Mouse (Mus musculus) neural tube, embryonic 14.5 days (tissue): ENCODE data around the gene Medag. TPM values are rescaled to one million over a fixed set of nuclear protein-coding genes. Genes with fewer than 3 reads are reported as not detected.

Experiments
- ATAC-seq: fragments of 200-750 bp; cut with Nextera tagmentation; 2 replicates; pipeline ENCODE4 v1.8.0; 2017; ENCODE audit warnings: low read depth, mild to moderate bottlenecking, moderate TSS enrichment, moderate library complexity
- H3K27ac ChIP-seq: fragments of 300-500 bp; sonication (generic); 2 replicates; pipeline ENCODE4 v1.5.1; 2014; ENCODE audit warnings: low read depth, mild to moderate bottlenecking, control low read depth, low read length, moderate library complexity, mixed read lengths
- H3K27me3 ChIP-seq: fragments of 300-500 bp; sonication (generic); 2 replicates; pipeline ENCODE4 v1.6.1; 2014; ENCODE audit warnings: low read length; ENCODE audit not compliant: control insufficient read depth, insufficient read depth
- H3K36me3 ChIP-seq: fragments of 300-500 bp; sonication (generic); 2 replicates; pipeline ENCODE4 v1.6.1; 2014; ENCODE audit warnings: low read length, mixed read lengths; ENCODE audit not compliant: control insufficient read depth, insufficient read depth
- H3K4me1 ChIP-seq: fragments of 300-500 bp; sonication (generic); 2 replicates; pipeline ENCODE4 v1.6.1; 2014; ENCODE audit warnings: low read length; ENCODE audit not compliant: control insufficient read depth, insufficient read depth
- H3K4me2 ChIP-seq: fragments of 300-500 bp; sonication (generic); 2 replicates; pipeline ENCODE4 v1.6.1; 2014; ENCODE audit warnings: mild to moderate bottlenecking, low read depth, low read length, control low read depth
- H3K4me3 ChIP-seq: fragments of 300-500 bp; sonication (generic); 2 replicates; pipeline ENCODE4 v1.5.1; 2014; ENCODE audit warnings: low read depth, low read length, control low read depth, mixed read lengths
- H3K9ac ChIP-seq: fragments of 300-500 bp; sonication (generic); replicated peaks from 2 replicates; pipeline ENCODE4 v1.6.1; 2014; ENCODE audit warnings: low read depth, mild to moderate bottlenecking, control low read depth, low read length, mixed read lengths
- H3K9me3 ChIP-seq: fragments of 300-500 bp; sonication (generic); 2 replicates; pipeline ENCODE4 v1.6.1; 2016; ENCODE audit warnings: low read length; ENCODE audit not compliant: control insufficient read depth
- WGBS: fragments of 180-500 bp; shearing (Covaris S2); extraction: QIAGEN DNeasy Blood & Tissue Kit; methylation state at CpG from one replicate; pipeline ENCODE4 v1.1.7; 2014; 5-methylcytosine and 5-hydroxymethylcytosine counted together
- polyA plus RNA-seq: library from polyadenylated mRNA; unstranded; fragments of >200 nt; fragmentation: Nextera tagmentation; extraction: Ambion mirVana; gene quantifications from 2 replicates; pipeline ENCODE4 v1.2.1, GENCODE M21; 2014

Medag gene
- polyA plus RNA-seq, 1 experiment from 2014 or later, result 1.9 TPM

DNA sequence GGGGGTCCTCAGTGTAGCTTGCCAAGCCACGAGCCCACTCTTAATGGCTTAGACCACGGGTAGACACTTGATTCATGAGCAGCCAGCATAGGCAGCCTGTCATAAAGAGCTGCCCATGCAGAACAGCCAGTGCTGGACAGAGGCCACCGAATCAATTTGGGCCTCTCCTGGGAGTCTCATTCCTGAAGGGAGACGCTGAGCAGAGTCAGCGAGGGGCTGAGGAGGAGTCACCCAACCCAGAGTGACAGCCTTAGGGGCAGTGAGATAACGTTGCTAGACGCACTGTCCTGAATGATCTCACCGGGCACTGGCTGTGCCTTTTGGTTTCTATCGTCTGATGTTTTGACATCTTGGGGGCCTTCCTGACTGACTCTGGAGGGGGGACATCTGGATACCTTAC lies 38.3 kb upstream of the Medag start:
- no peaks in the 10 kb centered on the region for H3K9me3 ChIP-seq
- ATAC-seq, result peak; percentile 50; the same call in 1 of the 2 replicates

DNA sequence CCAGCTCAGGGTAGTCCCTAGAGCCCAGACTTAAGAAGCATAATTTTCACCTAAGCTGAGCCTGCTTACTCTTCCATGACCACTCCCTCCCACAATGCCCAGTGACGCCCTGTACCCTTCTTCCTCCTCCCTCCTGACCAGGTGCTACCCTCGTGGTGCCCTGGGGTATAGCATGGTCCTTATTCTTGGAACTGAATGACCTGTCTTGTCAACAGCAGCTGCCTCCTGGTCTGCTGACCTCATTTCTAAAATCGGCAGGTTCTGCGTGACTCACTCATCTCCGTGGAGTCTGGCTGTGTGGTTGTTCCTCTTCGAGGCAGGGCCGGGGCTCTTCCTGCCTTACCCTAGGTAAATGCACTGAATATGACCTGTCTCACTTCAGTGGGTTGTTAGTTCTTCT lies 37.5 kb upstream of the Medag start:
- no peaks in the 10 kb centered on the region for H3K27me3 ChIP-seq
- H3K4me1 ChIP-seq, result peaks cover 23% of the 10 kb centered on the region; the same call in 1 of the 2 replicates
- peak overlapping the region; percentile 39; the same call in 1 of the 2 replicates for H3K27ac ChIP-seq
- H3K4me3 ChIP-seq, result no peak overlapping the region
- no peaks in the 10 kb centered on the region for H3K36me3 ChIP-seq
- no peak overlapping the region for H3K4me2 ChIP-seq
- no peaks in the 10 kb centered on the region for H3K9me3 ChIP-seq
- H3K9ac ChIP-seq, result no peak overlapping the region
- no peak for ATAC-seq
- WGBS, result 82% methylated on average over 7 of the region's 7 CpGs

More for the DNA sequence above, 38.3 kb upstream of the Medag start:
- no peaks in the 10 kb centered on the region for H3K36me3 ChIP-seq
- H3K27ac ChIP-seq, result no peak overlapping the region
- WGBS, result 31% methylated on average over 9 of the region's 9 CpGs
- no peak overlapping the region for H3K4me2 ChIP-seq
- no peak overlapping the region for H3K4me3 ChIP-seq
- no peaks in the 10 kb centered on the region for H3K27me3 ChIP-seq
- H3K9ac ChIP-seq, result no peak overlapping the region
- H3K4me1 ChIP-seq, result peaks cover 22% of the 10 kb centered on the region; the same call in 1 of the 2 replicates

GRCm38 (mm10) chr5:149375074-149375888 lies 36.3 kb upstream of the Medag start:
- Histone ChIP-seq H3K27ac (peak overlapping the region; percentile 60), H3K4me2 (peak overlapping the region; percentile 22), H3K36me3 (no peaks in the 10 kb centered on the region), H3K9ac (no peak overlapping the region; the same call in 1 of the 2 replicates), H3K9me3 (no peaks in the 10 kb centered on the region), H3K27me3 (no peaks in the 10 kb centered on the region), H3K4me1 (peaks cover 29% of the 10 kb centered on the region), H3K4me3 (no peak overlapping the region)
- WGBS, result 32% methylated on average over 14 of the region's 14 CpGs
- no peak for ATAC-seq

DNA sequence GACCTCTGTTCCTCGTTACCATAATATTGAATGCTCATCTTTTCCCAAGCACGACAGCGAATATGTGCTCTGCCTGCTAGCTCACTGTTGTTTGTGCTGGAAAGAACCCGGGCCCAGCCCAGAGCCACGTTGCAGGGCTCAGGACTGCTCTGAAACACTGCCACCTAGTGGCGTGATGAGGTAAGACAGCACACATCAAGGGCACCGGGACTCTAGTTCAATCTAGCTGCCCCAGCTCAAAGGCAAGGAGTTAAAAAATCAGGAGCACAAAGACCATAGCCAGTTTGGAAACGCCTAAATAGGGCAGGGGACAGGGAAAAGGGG lies 35.7 kb upstream of the Medag start:
- Histone ChIP-seq H3K4me2 (peak overlapping the region; percentile 22), H3K9me3 (no peaks in the 10 kb centered on the region), H3K36me3 (no peaks in the 10 kb centered on the region), H3K27me3 (no peaks in the 10 kb centered on the region), H3K27ac (peak overlapping the region; percentile 60), H3K9ac (no peak overlapping the region; the same call in 1 of the 2 replicates), H3K4me1 (peaks cover 34% of the 10 kb centered on the region), H3K4me3 (no peak overlapping the region)
- 3% methylated on average over 8 of the region's 8 CpGs for WGBS
- ATAC-seq, result peak; percentile 80

GRCm38 (mm10) chr5:149376367-149376766 lies 35.2 kb upstream of the Medag start:
- H3K4me2 ChIP-seq, result no peak overlapping the region
- peaks cover 39% of the 10 kb centered on the region for H3K4me1 ChIP-seq
- no peak overlapping the region for H3K9ac ChIP-seq
- no peak for ATAC-seq
- no peaks in the 10 kb centered on the region for H3K36me3 ChIP-seq
- H3K27me3 ChIP-seq, result no peaks in the 10 kb centered on the region
- H3K9me3 ChIP-seq, result no peaks in the 10 kb centered on the region
- no peak overlapping the region for H3K27ac ChIP-seq
- 84% methylated on average over 7 of the region's 7 CpGs for WGBS
- no peak overlapping the region for H3K4me3 ChIP-seq

- ATAC-seq, result no peak
These were observed 34.3 kb upstream of the Medag start for GRCm38 (mm10) chr5:149377253-149377652.

GRCm38 (mm10) chr5:149378566-149378965 lies 33.0 kb upstream of the Medag start:
- WGBS, result 59% methylated on average over 7 of the region's 7 CpGs
- Histone ChIP-seq H3K27ac (no peak overlapping the region), H3K4me1 (peaks cover 39% of the 10 kb centered on the region)

More at GRCm38 (mm10) chr5:149377253-149377652, 34.3 kb upstream of the Medag start:
- Histone ChIP-seq H3K4me1 (peaks cover 39% of the 10 kb centered on the region), H3K9me3 (no peaks in the 10 kb centered on the region), H3K27me3 (no peaks in the 10 kb centered on the region), H3K4me3 (no peak overlapping the region), H3K4me2 (no peak overlapping the region), H3K9ac (no peak overlapping the region), H3K36me3 (no peaks in the 10 kb centered on the region), H3K27ac (no peak overlapping the region; the same call in 1 of the 2 replicates)
- 22% methylated on average over 6 of the region's 6 CpGs for WGBS

GRCm38 (mm10) chr5:149379131-149379784 lies 32.3 kb upstream of the Medag start:
- Histone ChIP-seq H3K27me3 (no peaks in the 10 kb centered on the region), H3K4me2 (no peak overlapping the region), H3K36me3 (no peaks in the 10 kb centered on the region), H3K9me3 (no peaks in the 10 kb centered on the region), H3K27ac (peak overlapping the region; percentile 75), H3K4me1 (peaks cover 39% of the 10 kb centered on the region), H3K4me3 (no peak overlapping the region), H3K9ac (no peak overlapping the region)
- no peak for ATAC-seq
- WGBS, result 72% methylated on average over 16 of the region's 16 CpGs

More at GRCm38 (mm10) chr5:149378566-149378965, 33.0 kb upstream of the Medag start:
- no peak for ATAC-seq
- Histone ChIP-seq H3K9me3 (no peaks in the 10 kb centered on the region), H3K9ac (no peak overlapping the region), H3K4me3 (no peak overlapping the region), H3K36me3 (no peaks in the 10 kb centered on the region), H3K4me2 (no peak overlapping the region), H3K27me3 (no peaks in the 10 kb centered on the region)

GRCm38 (mm10) chr5:149379861-149380260 lies 31.7 kb upstream of the Medag start:
- no peaks in the 10 kb centered on the region for H3K27me3 ChIP-seq
- H3K36me3 ChIP-seq, result no peaks in the 10 kb centered on the region
- H3K9ac ChIP-seq, result no peak overlapping the region; the same call in 1 of the 2 replicates
- peak overlapping the region; percentile 75 for H3K27ac ChIP-seq
- peaks cover 39% of the 10 kb centered on the region for H3K4me1 ChIP-seq
- H3K4me2 ChIP-seq, result no peak overlapping the region
- H3K4me3 ChIP-seq, result no peak overlapping the region
- H3K9me3 ChIP-seq, result no peaks in the 10 kb centered on the region
- peak; percentile 18; the same call in 1 of the 2 replicates for ATAC-seq
- 76% methylated on average over 8 of the region's 8 CpGs for WGBS
